Mouse (Mus musculus) myocyte (in vitro differentiated cells): Measurements from ENCODE around the gene Atoh8.

Experiments
- E2F4 ChIP-seq: IDR thresholded peaks from one replicate; pipeline ENCODE4 v1.6.1; 2011; ENCODE audit warnings: mild to moderate bottlenecking, control low read depth, moderate library complexity; ENCODE audit not compliant: insufficient read depth
- MYOG ChIP-seq, 3 experiments: IDR thresholded peaks; one replicate each; pipeline ENCODE4 v1.6.1; 2011; ENCODE audit warnings: control low read depth in 2 of 3, low read depth in 2 of 3, mild to moderate bottlenecking in 2 of 3; ENCODE audit not compliant: insufficient read length in 2 of 3, control insufficient read depth in 1 of 3, insufficient read depth in 1 of 3
- POLR2A ChIP-seq: IDR thresholded peaks from one replicate; pipeline ENCODE4 v1.6.1; 2011; ENCODE audit warnings: low read depth, mild to moderate bottlenecking, control low read depth, moderate library complexity; ENCODE audit not compliant: insufficient read length
- POLR2AphosphoS2 ChIP-seq: IDR thresholded peaks from one replicate; pipeline ENCODE4 v1.6.1; 2011; ENCODE audit warnings: low read depth, control low read depth; ENCODE audit not compliant: insufficient read length
- SRF ChIP-seq: IDR thresholded peaks from one replicate; pipeline ENCODE4 v1.6.1; 2011; ENCODE audit warnings: low read depth; ENCODE audit not compliant: control insufficient read depth, insufficient read length
- TCF12 ChIP-seq: IDR thresholded peaks from one replicate; pipeline ENCODE4 v1.6.1; 2011; ENCODE audit warnings: mild to moderate bottlenecking, control low read depth; ENCODE audit not compliant: poor library complexity, insufficient read depth, severe bottlenecking
- USF1 ChIP-seq: IDR thresholded peaks from one replicate; pipeline ENCODE4 v1.6.1; 2011; ENCODE audit warnings: low read depth, mild to moderate bottlenecking, control low read depth, moderate library complexity

DNA sequence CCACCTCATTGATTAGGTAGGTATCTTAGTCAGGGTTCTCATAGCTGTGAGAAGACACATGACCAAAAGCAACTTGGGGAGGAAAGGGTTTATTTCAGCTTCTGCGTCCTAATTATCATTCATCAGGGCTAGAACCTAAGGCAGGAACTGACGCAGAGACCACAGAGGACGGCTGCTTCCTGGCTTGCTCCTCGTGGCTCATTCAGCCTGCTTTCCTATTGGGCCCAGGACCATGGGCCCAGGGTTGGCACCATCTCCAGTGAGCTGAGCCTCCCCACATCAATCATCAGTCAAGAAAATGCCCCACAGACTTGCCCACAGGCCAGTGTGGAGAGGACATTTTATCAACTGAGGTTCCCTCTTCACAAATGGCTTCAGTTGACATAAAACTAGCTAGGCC is 40.1 kb upstream of the Atoh8 start:
- TF ChIP-seq SRF (no peak), POLR2A (no peak), POLR2AphosphoS2 (no peak), TCF12 (no peak), MYOG (IDR thresholded peaks at IDR 0.05; ENCODE audit: control insufficient read depth in 1 of 3, insufficient read depth in 1 of 3, insufficient read length in 2 of 3, low read depth in 2 of 3) (no peak), E2F4 (no peak), USF1 (no peak)
